Mouse (Mus musculus) yolk sac, embryonic 10.5 days (tissue): ENCODE results near the gene Tmed9.
"Not testable (repeated sequence)": the region's sequence is repeated elsewhere in the genome, so short reads cannot be mapped to it uniquely, and the experiment has no call there.

Source experiments
- DNase-seq: peaks from one replicate; pipeline ENCODE4 v3.0.0-alpha.2; 2017; ENCODE audit warnings: low spot score

Tmed9 gene

GRCm38 (mm10) chr13:55607624-55608006 is 34.1 kb downstream of the Tmed9 start:
- no peak for DNase-seq

- no peak for DNase-seq
These were observed 38.5 kb downstream of the Tmed9 start for GRCm38 (mm10) chr13:55611996-55612395.

- no peak for DNase-seq
These were observed 39.9 kb downstream of the Tmed9 start for GRCm38 (mm10) chr13:55613471-55613870.

- DNase-seq = no peak
These were observed 45.8 kb downstream of the Tmed9 start for GRCm38 (mm10) chr13:55619328-55619727.

- no peak for DNase-seq
These were observed 46.7 kb downstream of the Tmed9 start for GRCm38 (mm10) chr13:55620275-55620674.

- DNase-seq = not testable (repeated sequence)
These were observed 48.7 kb downstream of the Tmed9 start for GRCm38 (mm10) chr13:55622156-55622648.

- DNase-seq = peak; percentile 93
These were observed 49.4 kb downstream of the Tmed9 start, which contains the start of gene Caml for GRCm38 (mm10) chr13:55622649-55623541. Gene Caml (plus strand): TSS chr13:55623005.

- DNase-seq = peak; percentile 87
These were observed 61.2 kb downstream of the Tmed9 start, which contains the start of gene Ddx46 for GRCm38 (mm10) chr13:55634639-55635127. Gene Ddx46 (plus strand): TSS chr13:55635027.

GRCm38 (mm10) chr13:55635146-55635571 is 61.6 kb downstream of the Tmed9 start:
- no peak for DNase-seq

GRCm38 (mm10) chr13:55636185-55636983 is 62.9 kb downstream of the Tmed9 start:
- DNase-seq = no peak

GRCm38 (mm10) chr13:55640480-55640879 is 66.9 kb downstream of the Tmed9 start:
- DNase-seq = peak; percentile 65

- DNase-seq = no peak
These were observed 71.0 kb downstream of the Tmed9 start for GRCm38 (mm10) chr13:55644525-55644924.
